Mouse (Mus musculus): Measurements from ENCODE around the gene Dmrtc2. TPM values are rescaled to one million over a fixed set of nuclear protein-coding genes. Genes with fewer than 3 reads are reported as not detected.

Dmrtc2 gene
- polyA plus RNA-seq, 1 experiment from 2014 or later: not detected

- ATAC-seq: peak; percentile 2; the same call in 1 of the 2 replicates
- under 1% methylated on average over 47 of the region's 47 CpGs for WGBS
- Histone ChIP-seq H3K27ac (ENCODE audit: low read length) (peak overlapping the region; percentile 89), H3K4me2 (ENCODE audit: low read depth, low read length) (peak overlapping the region; percentile 86), H3K9ac (ENCODE audit: low read depth, low read length) (peak overlapping the region; percentile 100), H3K4me1 (ENCODE audit: control insufficient read depth, insufficient read depth, low read length) (peaks cover 21% of the 10 kb centered on the region), H3K27me3 (replicated peaks; ENCODE audit: control insufficient read depth, insufficient read depth, low read length) (no peaks in the 10 kb centered on the region), H3K9me3 (ENCODE audit: control insufficient read depth, low read length) (no peaks in the 10 kb centered on the region), H3K4me3 (ENCODE audit: low read length) (peak overlapping the region; percentile 99), H3K36me3 (ENCODE audit: control insufficient read depth, insufficient read depth, low read length) (peaks cover 28% of the 10 kb centered on the region)
Observed at GRCm38 (mm10) chr7:24884693-24885291, 14.9 kb downstream of the Dmrtc2 start.

- Histone ChIP-seq H3K9me3 (ENCODE audit: control insufficient read depth, low read length) (no peaks in the 10 kb centered on the region), H3K27ac (ENCODE audit: low read length) (peak overlapping the region; percentile 3; the same call in 1 of the 2 replicates), H3K36me3 (ENCODE audit: control insufficient read depth, insufficient read depth, low read length) (peaks cover 33% of the 10 kb centered on the region), H3K9ac (ENCODE audit: low read depth, low read length) (peak overlapping the region; percentile 100), H3K4me1 (ENCODE audit: control insufficient read depth, insufficient read depth, low read length) (peaks cover 21% of the 10 kb centered on the region), H3K27me3 (replicated peaks; ENCODE audit: control insufficient read depth, insufficient read depth, low read length) (no peaks in the 10 kb centered on the region), H3K4me3 (ENCODE audit: low read length) (peak overlapping the region; percentile 99), H3K4me2 (ENCODE audit: low read depth, low read length) (peak overlapping the region; percentile 86)
- ATAC-seq: no peak
- 25% methylated on average over 12 of the region's 12 CpGs for WGBS
Observed at GRCm38 (mm10) chr7:24885468-24886307, 15.8 kb downstream of the Dmrtc2 start.

GRCm38 (mm10) chr7:24886308-24886633 lies 16.4 kb downstream of the Dmrtc2 start:
- H3K27me3 ChIP-seq (replicated peaks; ENCODE audit: control insufficient read depth, insufficient read depth, low read length): no peaks in the 10 kb centered on the region
- 48% methylated on average over 4 of the region's 4 CpGs for WGBS
- H3K4me3 ChIP-seq (ENCODE audit: low read length): peak overlapping the region; percentile 99
- H3K4me2 ChIP-seq (ENCODE audit: low read depth, low read length): peak overlapping the region; percentile 86
- peak overlapping the region; percentile 100 for H3K9ac ChIP-seq (ENCODE audit: low read depth, low read length)
- peaks cover 21% of the 10 kb centered on the region for H3K4me1 ChIP-seq (ENCODE audit: control insufficient read depth, insufficient read depth, low read length)
- peaks cover 33% of the 10 kb centered on the region for H3K36me3 ChIP-seq (ENCODE audit: control insufficient read depth, insufficient read depth, low read length)
- 0 out of 2 replicates have a peak overlapping the region, but pooled peaks have one; percentile 3 for H3K27ac ChIP-seq (ENCODE audit: low read length)
- ATAC-seq: no peak
- H3K9me3 ChIP-seq (ENCODE audit: control insufficient read depth, low read length): no peaks in the 10 kb centered on the region

- peak overlapping the region; percentile 100 for H3K9ac ChIP-seq (ENCODE audit: low read depth, low read length)
- peak overlapping the region; percentile 99 for H3K4me3 ChIP-seq (ENCODE audit: low read length)
- 63% methylated on average over 4 of the region's 4 CpGs for WGBS
- ATAC-seq: no peak
- peaks cover 21% of the 10 kb centered on the region for H3K4me1 ChIP-seq (ENCODE audit: control insufficient read depth, insufficient read depth, low read length)
- no peak overlapping the region for H3K27ac ChIP-seq (ENCODE audit: low read length)
- H3K27me3 ChIP-seq (replicated peaks; ENCODE audit: control insufficient read depth, insufficient read depth, low read length): no peaks in the 10 kb centered on the region
- H3K4me2 ChIP-seq (ENCODE audit: low read depth, low read length): peak overlapping the region; percentile 86
- peaks cover 33% of the 10 kb centered on the region for H3K36me3 ChIP-seq (ENCODE audit: control insufficient read depth, insufficient read depth, low read length)
- H3K9me3 ChIP-seq (ENCODE audit: control insufficient read depth, low read length): no peaks in the 10 kb centered on the region
Observed at GRCm38 (mm10) chr7:24887096-24887495, 17.2 kb downstream of the Dmrtc2 start.

- peak; percentile 19 for ATAC-seq
- H3K4me3 ChIP-seq (ENCODE audit: low read length): no peak overlapping the region
- H3K4me2 ChIP-seq (ENCODE audit: low read depth, low read length): no peak overlapping the region
- H3K36me3 ChIP-seq (ENCODE audit: control insufficient read depth, insufficient read depth, low read length): peaks cover 33% of the 10 kb centered on the region
- 77% methylated on average over 6 of the region's 6 CpGs for WGBS
- peak overlapping the region; percentile 4; the same call in 1 of the 2 replicates for H3K27ac ChIP-seq (ENCODE audit: low read length)
- H3K9ac ChIP-seq (ENCODE audit: low read depth, low read length): no peak overlapping the region
- H3K9me3 ChIP-seq (ENCODE audit: control insufficient read depth, low read length): no peaks in the 10 kb centered on the region
- H3K27me3 ChIP-seq (replicated peaks; ENCODE audit: control insufficient read depth, insufficient read depth, low read length): no peaks in the 10 kb centered on the region
- peaks cover 21% of the 10 kb centered on the region for H3K4me1 ChIP-seq (ENCODE audit: control insufficient read depth, insufficient read depth, low read length)
Observed at GRCm38 (mm10) chr7:24889431-24890220, 19.8 kb downstream of the Dmrtc2 start.

GRCm38 (mm10) chr7:24890281-24891216 lies 20.7 kb downstream of the Dmrtc2 start:
- peak overlapping the region; percentile 4; the same call in 1 of the 2 replicates for H3K27ac ChIP-seq (ENCODE audit: low read length)
- H3K9me3 ChIP-seq (ENCODE audit: control insufficient read depth, low read length): no peaks in the 10 kb centered on the region
- peak; percentile 68 for ATAC-seq
- peaks cover 33% of the 10 kb centered on the region for H3K36me3 ChIP-seq (ENCODE audit: control insufficient read depth, insufficient read depth, low read length)
- peaks cover 21% of the 10 kb centered on the region for H3K4me1 ChIP-seq (ENCODE audit: control insufficient read depth, insufficient read depth, low read length)
- no peaks in the 10 kb centered on the region for H3K27me3 ChIP-seq (replicated peaks; ENCODE audit: control insufficient read depth, insufficient read depth, low read length)
- H3K4me3 ChIP-seq (ENCODE audit: low read length): no peak overlapping the region
- 34% methylated on average over 10 of the region's 10 CpGs for WGBS
- H3K4me2 ChIP-seq (ENCODE audit: low read depth, low read length): no peak overlapping the region
- H3K9ac ChIP-seq (ENCODE audit: low read depth, low read length): no peak overlapping the region

GRCm38 (mm10) chr7:24891241-24892124 lies 21.6 kb downstream of the Dmrtc2 start:
- no peak overlapping the region for H3K27ac ChIP-seq (ENCODE audit: low read length)
- ATAC-seq: no peak
- no peaks in the 10 kb centered on the region for H3K27me3 ChIP-seq (replicated peaks; ENCODE audit: control insufficient read depth, insufficient read depth, low read length)
- H3K4me2 ChIP-seq (ENCODE audit: low read depth, low read length): no peak overlapping the region
- H3K9me3 ChIP-seq (ENCODE audit: control insufficient read depth, low read length): no peaks in the 10 kb centered on the region
- H3K9ac ChIP-seq (ENCODE audit: low read depth, low read length): no peak overlapping the region
- no peak overlapping the region for H3K4me3 ChIP-seq (ENCODE audit: low read length)
- 66% methylated on average over 3 of the region's 3 CpGs for WGBS
- peaks cover 33% of the 10 kb centered on the region for H3K36me3 ChIP-seq (ENCODE audit: control insufficient read depth, insufficient read depth, low read length)
- peaks cover 13% of the 10 kb centered on the region for H3K4me1 ChIP-seq (ENCODE audit: control insufficient read depth, insufficient read depth, low read length)

- no peaks in the 10 kb centered on the region for H3K9me3 ChIP-seq (ENCODE audit: control insufficient read depth, low read length)
- ATAC-seq: no peak
- no peak overlapping the region for H3K4me3 ChIP-seq (ENCODE audit: low read length)
- H3K4me2 ChIP-seq (ENCODE audit: low read depth, low read length): no peak overlapping the region
- no peak overlapping the region for H3K9ac ChIP-seq (ENCODE audit: low read depth, low read length)
- WGBS: 64% methylated on average over 2 of the region's 2 CpGs
- no peaks in the 10 kb centered on the region for H3K27me3 ChIP-seq (replicated peaks; ENCODE audit: control insufficient read depth, insufficient read depth, low read length)
- no peak overlapping the region for H3K27ac ChIP-seq (ENCODE audit: low read length)
- peaks cover 29% of the 10 kb centered on the region for H3K36me3 ChIP-seq (ENCODE audit: control insufficient read depth, insufficient read depth, low read length)
- H3K4me1 ChIP-seq (ENCODE audit: control insufficient read depth, insufficient read depth, low read length): peaks cover 6% of the 10 kb centered on the region; the same call in 1 of the 2 replicates
Observed at GRCm38 (mm10) chr7:24892125-24892583, 22.3 kb downstream of the Dmrtc2 start.
